Mouse (Mus musculus): Measurements from ENCODE around the gene Vps13c.

DNA sequence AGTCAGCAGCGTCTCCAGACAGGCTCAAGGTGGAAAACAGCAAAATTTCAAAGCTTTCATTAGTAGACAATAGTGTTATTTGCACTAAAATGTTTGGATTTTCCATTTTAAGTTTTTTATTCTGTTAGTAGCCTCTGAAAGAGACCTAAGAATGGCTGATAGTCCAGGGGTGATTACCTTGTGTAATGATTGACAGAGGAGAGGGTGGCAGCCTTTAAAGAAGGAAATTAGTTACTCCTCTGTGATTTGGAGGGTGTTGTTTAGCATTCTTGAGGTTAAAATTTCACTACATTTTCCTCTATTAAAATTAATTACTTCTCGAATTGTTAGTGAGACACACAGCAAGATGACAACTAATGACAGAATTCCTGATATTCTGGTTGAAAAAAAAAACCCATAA, 2.9 kb upstream of the Vps13c start:
- no peak for TF ChIP-seq CTCF (IDR thresholded peaks at IDR 0.05; ENCODE audit: extremely low read depth, insufficient read depth, insufficient read length, insufficient replicate concordance)
- no peak for TF ChIP-seq POLR2A (IDR thresholded peaks at IDR 0.05; ENCODE audit: low read depth, low read length)
